Mouse (Mus musculus) embryonic facial prominence, embryonic 11.5 days (tissue): ENCODE measurements around the gene Dld. TPM values are rescaled to one million over a fixed set of nuclear protein-coding genes. Genes with fewer than 3 reads are reported as not detected.

Experiments used
- ATAC-seq: fragments of 200-750 bp; cut with Nextera tagmentation; replicated peaks from 2 replicates; pipeline ENCODE4 v1.8.0; 2017; ENCODE audit warnings: low read depth; ENCODE audit not compliant: insufficient number of reproducible peaks, low FRiP score, low TSS enrichment
- DNase-seq: peaks from one replicate; pipeline ENCODE4 v3.0.0-alpha.2; 2015; ENCODE audit warnings: low spot score
- H3K27ac ChIP-seq: fragments of 300-500 bp; sonication (generic); replicated peaks from 2 replicates; pipeline ENCODE4 v1.5.1; 2014; ENCODE audit warnings: mild to moderate bottlenecking, low read depth, low read length, control low read depth
- H3K27me3 ChIP-seq: fragments of 300-500 bp; sonication (generic); 2 replicates; pipeline ENCODE4 v1.6.1; 2014; ENCODE audit warnings: mild to moderate bottlenecking, low read length, moderate library complexity, mixed read lengths; ENCODE audit not compliant: control insufficient read depth, insufficient read depth
- H3K36me3 ChIP-seq: fragments of 300-500 bp; sonication (generic); replicated peaks from 2 replicates; pipeline ENCODE4 v1.6.1; 2014; ENCODE audit warnings: low read depth, mild to moderate bottlenecking, low read length, moderate library complexity, mixed read lengths; ENCODE audit not compliant: control insufficient read depth, insufficient read depth
- H3K4me1 ChIP-seq: fragments of 300-500 bp; sonication (generic); 2 replicates; pipeline ENCODE4 v1.6.1; 2014; ENCODE audit warnings: low read length, mixed read lengths; ENCODE audit not compliant: control insufficient read depth, insufficient read depth
- H3K4me2 ChIP-seq: fragments of 300-500 bp; sonication (generic); 2 replicates; pipeline ENCODE4 v1.6.1; 2014; ENCODE audit warnings: low read depth, mild to moderate bottlenecking, control low read depth, low read length, moderate library complexity
- H3K4me3 ChIP-seq: fragments of 300-500 bp; sonication (generic); 2 replicates; pipeline ENCODE4 v1.5.1; 2014; ENCODE audit warnings: low read depth, low read length, control low read depth
- H3K9ac ChIP-seq: fragments of 300-500 bp; sonication (generic); replicated peaks from 2 replicates; pipeline ENCODE4 v1.6.1; 2014; ENCODE audit warnings: mild to moderate bottlenecking, control low read depth, low read length
- H3K9me3 ChIP-seq: fragments of 300-500 bp; sonication (generic); replicated peaks from 2 replicates; pipeline ENCODE4 v1.6.1; 2016; ENCODE audit warnings: mild to moderate bottlenecking, low read length, inconsistent platforms, mixed read lengths; ENCODE audit not compliant: control insufficient read depth
- WGBS: fragments of 180-500 bp; shearing (Covaris S2); extraction: QIAGEN DNeasy Blood & Tissue Kit; methylation state at CpG from one replicate; pipeline ENCODE4 v1.1.7; 2014; 5-methylcytosine and 5-hydroxymethylcytosine counted together
- polyA plus RNA-seq: library from polyadenylated mRNA; unstranded; fragments of >200 nt; fragmentation: Nextera tagmentation; extraction: Ambion mirVana; gene quantifications from 2 replicates; pipeline ENCODE4 v1.2.1, GENCODE M21; 2014

Gene Dld
- polyA plus RNA-seq, 1 experiment from 2014 or later: 216 TPM

- H3K27me3 ChIP-seq: no peaks in the 10 kb centered on the region
- no peak overlapping the region for H3K4me3 ChIP-seq
- DNase-seq (no peak), ATAC-seq (no peak)
- no peaks in the 10 kb centered on the region for H3K9me3 ChIP-seq
- WGBS: 92% methylated on average over 8 of the region's 8 CpGs
- H3K36me3 ChIP-seq: peaks cover 3% of the 10 kb centered on the region
- no peak overlapping the region for H3K9ac ChIP-seq
- no peak overlapping the region for H3K27ac ChIP-seq
- H3K4me2 ChIP-seq: no peak overlapping the region
- no peaks in the 10 kb centered on the region for H3K4me1 ChIP-seq
Measured at GRCm38 (mm10) chr12:31307011-31307410, 44.2 kb downstream of the Dld start.

DNA sequence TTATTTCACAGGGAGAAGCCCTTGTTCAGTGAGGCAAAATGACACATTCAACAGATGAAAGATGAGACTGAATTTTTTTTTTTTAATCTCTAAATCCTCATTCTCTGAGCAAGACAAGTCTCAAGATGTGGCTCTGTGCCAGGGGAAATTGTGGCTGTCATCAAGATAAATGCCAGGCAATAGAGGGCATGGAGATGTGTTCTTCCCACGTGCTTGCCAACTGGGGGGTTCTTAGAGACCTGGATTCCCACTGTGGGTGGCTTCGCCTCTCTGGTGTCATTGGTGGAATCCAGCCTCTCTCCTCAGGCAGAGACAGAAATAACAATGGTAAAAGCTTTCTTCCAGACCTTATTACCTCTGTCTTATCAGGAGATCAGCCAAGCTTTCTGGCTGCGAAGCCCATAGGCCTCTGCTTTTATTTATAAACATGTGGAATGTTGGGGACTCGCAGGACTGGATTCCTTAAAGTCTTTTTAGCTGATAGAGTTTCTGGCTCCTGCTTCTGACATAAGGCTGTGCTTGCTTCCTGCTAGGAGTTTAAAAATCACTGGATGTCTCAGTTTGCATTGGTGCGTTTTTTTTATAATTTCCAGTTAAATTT, 45.1 kb downstream of the Dld start:
- no peaks in the 10 kb centered on the region for H3K27me3 ChIP-seq
- ATAC-seq (no peak), DNase-seq (no peak)
- WGBS: 76% methylated on average over 5 of the region's 5 CpGs
- H3K9ac ChIP-seq: no peak overlapping the region
- H3K4me2 ChIP-seq: no peak overlapping the region
- H3K36me3 ChIP-seq: peaks cover 3% of the 10 kb centered on the region
- no peaks in the 10 kb centered on the region for H3K4me1 ChIP-seq
- no peak overlapping the region for H3K27ac ChIP-seq
- H3K4me3 ChIP-seq: no peak overlapping the region
- H3K9me3 ChIP-seq: no peaks in the 10 kb centered on the region

DNA sequence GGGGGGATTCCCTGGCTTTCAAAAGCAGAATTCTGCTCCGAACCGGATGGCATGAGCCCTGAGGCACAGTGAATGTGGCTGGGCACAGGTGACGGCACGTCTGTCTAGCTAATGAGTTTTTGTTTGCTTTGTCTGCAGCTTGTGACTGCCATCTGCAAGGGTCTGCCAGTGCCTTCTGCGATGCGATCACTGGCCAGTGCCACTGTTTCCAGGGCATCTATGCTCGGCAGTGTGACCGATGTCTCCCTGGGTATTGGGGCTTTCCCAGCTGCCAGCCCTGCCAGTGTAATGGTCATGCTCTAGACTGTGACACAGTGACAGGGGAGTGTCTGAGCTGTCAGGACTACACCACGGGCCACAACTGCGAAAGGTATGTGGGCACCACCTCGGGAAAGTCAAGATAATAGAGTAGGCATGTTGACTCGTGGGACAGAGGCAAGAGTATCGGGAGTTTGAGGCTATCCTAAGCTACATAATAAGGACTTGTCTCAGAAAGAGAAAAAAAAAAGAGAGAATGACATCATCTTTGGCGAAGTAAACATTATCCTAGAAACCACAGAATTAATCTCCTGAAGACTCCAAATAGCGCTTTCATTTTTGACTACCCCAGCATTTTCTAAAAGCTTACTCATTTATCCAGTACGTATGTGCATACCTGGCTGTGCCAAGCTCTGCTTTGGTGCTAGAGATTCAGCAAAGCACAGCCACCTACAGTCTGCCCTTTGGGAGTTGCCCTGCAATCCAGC, 48.3 kb downstream of the Dld start:
- no peak overlapping the region for H3K4me2 ChIP-seq
- H3K4me1 ChIP-seq: no peaks in the 10 kb centered on the region
- ATAC-seq (no peak), DNase-seq (no peak)
- H3K36me3 ChIP-seq: peaks cover 3% of the 10 kb centered on the region
- no peak overlapping the region; the same call in 1 of the 2 replicates for H3K9ac ChIP-seq
- H3K9me3 ChIP-seq: no peaks in the 10 kb centered on the region
- no peaks in the 10 kb centered on the region for H3K27me3 ChIP-seq
- 82% methylated on average over 16 of the region's 16 CpGs for WGBS
- H3K27ac ChIP-seq: no peak overlapping the region
- H3K4me3 ChIP-seq: no peak overlapping the region

DNA sequence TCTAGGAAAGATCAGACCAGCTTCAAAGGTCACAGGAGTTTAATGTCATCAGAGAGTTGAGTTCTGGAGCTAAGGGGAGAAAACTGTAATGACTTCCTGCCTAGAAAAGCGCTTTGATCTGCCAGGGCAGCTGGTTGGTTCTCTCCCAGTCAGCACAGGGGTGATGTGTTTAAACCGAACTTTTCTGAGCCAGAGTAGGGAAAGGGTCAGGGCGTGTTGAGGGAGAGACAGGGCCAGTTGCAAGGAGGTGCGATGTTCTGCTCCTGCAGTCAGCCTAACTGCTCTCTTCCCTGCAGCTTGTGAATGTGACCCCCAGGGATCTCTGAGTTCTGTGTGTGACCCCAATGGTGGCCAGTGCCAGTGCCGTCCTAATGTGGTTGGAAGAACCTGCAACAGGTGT, 49.0 kb downstream of the Dld start:
- Histone ChIP-seq H3K4me3 (no peak overlapping the region), H3K27me3 (no peaks in the 10 kb centered on the region), H3K36me3 (peaks cover 3% of the 10 kb centered on the region), H3K9me3 (no peaks in the 10 kb centered on the region), H3K4me2 (no peak overlapping the region), H3K27ac (no peak overlapping the region), H3K4me1 (no peaks in the 10 kb centered on the region), H3K9ac (no peak overlapping the region)
- 58% methylated on average over 5 of the region's 5 CpGs for WGBS
- ATAC-seq (no peak; the same call in 1 of the 2 replicates), DNase-seq (no peak)

GRCm38 (mm10) chr12:31300276-31300675, 51.0 kb downstream of the Dld start:
- no peaks in the 10 kb centered on the region for H3K27me3 ChIP-seq
- WGBS: 90% methylated on average over 9 of the region's 9 CpGs
- no peak overlapping the region for H3K9ac ChIP-seq
- H3K4me3 ChIP-seq: no peak overlapping the region
- no peaks in the 10 kb centered on the region; the same call in none of the 2 replicates for H3K36me3 ChIP-seq
- no peak for ATAC-seq
- no peak overlapping the region for H3K4me2 ChIP-seq
- H3K9me3 ChIP-seq: no peaks in the 10 kb centered on the region
- DNase-seq: no peak
- no peak overlapping the region for H3K27ac ChIP-seq
- no peaks in the 10 kb centered on the region for H3K4me1 ChIP-seq

DNA sequence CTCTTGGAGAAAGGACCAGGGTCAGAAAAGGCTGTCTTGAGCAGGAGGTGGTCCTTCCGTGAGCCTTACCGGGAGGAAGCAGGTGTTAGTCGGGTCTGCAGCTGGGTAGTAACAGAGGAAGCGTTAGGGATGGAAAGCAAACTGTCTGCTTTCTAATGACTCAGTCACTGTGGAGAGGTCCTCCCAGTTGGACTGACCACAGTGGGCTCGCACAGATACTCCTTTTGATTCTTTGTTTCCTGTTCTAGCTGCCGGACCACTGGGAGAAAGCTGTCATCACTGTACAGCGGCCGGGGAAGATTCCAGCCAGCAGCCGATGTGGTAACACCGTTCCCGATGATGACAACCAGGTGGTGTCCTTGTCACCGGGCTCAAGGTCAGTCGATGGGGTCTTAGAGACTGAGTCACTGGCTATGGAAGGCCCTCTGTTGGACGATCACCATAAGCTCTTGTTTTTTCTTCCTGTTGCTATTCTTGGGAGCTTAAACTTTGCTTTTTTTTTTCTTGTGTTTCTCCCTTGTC, 51.5 kb downstream of the Dld start:
- no peak for ATAC-seq
- Histone ChIP-seq H3K4me1 (no peaks in the 10 kb centered on the region; the same call in 1 of the 2 replicates), H3K36me3 (no peaks in the 10 kb centered on the region; the same call in none of the 2 replicates)

DNA sequence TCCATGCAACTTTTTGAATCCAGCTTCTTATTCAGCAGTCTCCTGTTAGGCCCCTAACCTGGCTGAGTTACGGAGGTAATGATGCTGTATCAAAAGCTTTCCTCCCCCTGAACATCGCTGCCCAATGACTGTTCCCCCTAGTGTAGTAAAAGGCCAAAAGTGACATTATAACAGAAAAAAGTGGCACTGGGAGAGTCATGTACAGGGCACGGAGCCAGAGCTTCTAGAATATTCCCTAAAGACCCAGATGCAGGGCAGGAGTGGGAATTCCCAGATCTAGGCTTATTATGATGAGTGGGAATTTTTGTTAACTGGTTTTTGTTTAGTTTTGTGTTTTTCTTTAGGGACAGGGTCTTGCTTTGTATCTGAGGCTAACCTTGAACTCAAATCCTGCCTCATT, 52.1 kb downstream of the Dld start:
- Histone ChIP-seq H3K4me3 (no peak overlapping the region), H3K36me3 (no peaks in the 10 kb centered on the region; the same call in none of the 2 replicates), H3K27ac (no peak overlapping the region), H3K9ac (no peak overlapping the region), H3K4me1 (no peaks in the 10 kb centered on the region; the same call in 1 of the 2 replicates), H3K27me3 (no peaks in the 10 kb centered on the region), H3K9me3 (no peaks in the 10 kb centered on the region), H3K4me2 (no peak overlapping the region)
- DNase-seq: no peak
- WGBS: 89% methylated on average over 3 of the region's 3 CpGs
- ATAC-seq: no peak

More for the DNA sequence above, 51.5 kb downstream of the Dld start:
- Histone ChIP-seq H3K27me3 (no peaks in the 10 kb centered on the region), H3K4me2 (no peak overlapping the region), H3K9ac (no peak overlapping the region), H3K9me3 (no peaks in the 10 kb centered on the region), H3K27ac (no peak overlapping the region), H3K4me3 (no peak overlapping the region)
- 83% methylated on average over 14 of the region's 14 CpGs for WGBS
- DNase-seq: no peak

- Histone ChIP-seq H3K4me3 (no peak overlapping the region), H3K9ac (no peak overlapping the region), H3K27me3 (no peaks in the 10 kb centered on the region), H3K4me1 (no peaks in the 10 kb centered on the region; the same call in 1 of the 2 replicates), H3K9me3 (no peaks in the 10 kb centered on the region), H3K27ac (no peak overlapping the region), H3K4me2 (no peak overlapping the region), H3K36me3 (no peaks in the 10 kb centered on the region; the same call in none of the 2 replicates)
- WGBS: 88% methylated on average over 8 of the region's 8 CpGs
- ATAC-seq (no peak), DNase-seq (no peak)
Measured at GRCm38 (mm10) chr12:31298530-31298929, 52.7 kb downstream of the Dld start.
